Mouse (Mus musculus) cerebellum, postnatal 36 days (tissue): ENCODE results near the gene Ccdc120.
"Not testable (repeated sequence)": the region's sequence is repeated elsewhere in the genome, so short reads cannot be mapped to it uniquely, and the experiment has no call there.

Experiments
- DNase-seq, 2 experiments: peaks; one replicate each; pipeline ENCODE4 v3.0.0; 2021 to 2022; ENCODE audit warnings: mixed read lengths in 2 of 2

The Ccdc120 gene

DNA sequence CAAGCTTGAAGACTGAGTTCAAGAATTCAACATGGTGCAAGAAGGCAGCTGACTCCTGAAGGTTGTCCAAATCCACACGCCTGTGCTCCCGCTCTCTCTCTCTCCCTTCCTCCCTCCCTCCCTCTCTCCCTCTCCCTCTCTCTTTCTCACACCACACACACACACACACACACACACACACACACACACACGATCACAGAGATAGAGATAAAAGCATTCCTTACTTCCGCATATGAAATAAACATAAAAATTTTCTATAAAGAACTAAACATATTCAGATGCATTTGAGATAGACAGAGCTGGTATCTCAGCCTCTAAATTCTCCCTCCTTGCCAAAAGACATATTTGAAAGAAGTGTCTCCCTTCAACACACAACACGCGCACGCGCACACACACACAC, 5.3 kb downstream of the Ccdc120 start:
- DNase-seq: no peak

- no peak for DNase-seq
Measured at GRCm38 (mm10) chrX:7744940-7745339, 5.8 kb downstream of the Ccdc120 start.

DNA sequence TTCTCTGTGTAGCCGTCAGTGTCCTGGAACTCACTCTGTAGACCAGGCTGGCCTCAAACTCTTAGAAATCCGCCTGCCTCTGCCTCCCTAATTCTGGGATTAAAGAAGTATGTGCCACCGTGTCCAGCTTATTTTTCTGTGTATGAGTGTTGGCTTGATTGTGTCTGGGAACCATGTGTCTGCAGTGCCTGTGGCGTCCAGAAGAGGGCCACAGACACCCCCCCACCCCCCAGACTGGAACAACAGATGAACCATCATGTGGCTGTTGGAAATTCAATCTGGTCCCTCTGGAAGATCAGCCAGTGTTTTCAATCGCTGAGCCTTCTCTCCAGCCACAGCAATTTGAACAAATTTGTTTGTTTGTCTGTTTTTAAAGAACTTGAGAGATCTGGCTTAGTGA, 7.2 kb downstream of the Ccdc120 start:
- no peak for DNase-seq

DNA sequence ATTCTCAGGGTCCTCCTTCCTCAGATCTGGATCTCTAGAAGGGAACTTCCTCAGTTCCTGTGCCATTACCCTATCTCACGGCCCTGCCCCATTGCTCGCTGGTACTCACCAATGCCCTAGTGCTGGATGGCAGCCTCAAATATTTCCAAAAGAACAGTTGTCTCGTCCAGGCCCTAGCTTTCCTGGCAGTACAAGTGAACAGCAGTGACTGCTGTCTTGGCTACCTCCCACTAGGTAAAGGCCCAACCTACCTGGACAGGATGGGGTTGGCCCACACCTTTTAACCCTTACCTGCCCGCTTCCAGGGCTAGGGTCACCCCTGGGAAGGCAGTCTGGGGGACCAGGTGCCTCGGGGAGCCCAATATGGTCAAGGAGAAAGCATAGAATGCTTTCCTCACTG, 9.6 kb downstream of the Ccdc120 start:
- DNase-seq: peak; percentile 50 to 58

DNA sequence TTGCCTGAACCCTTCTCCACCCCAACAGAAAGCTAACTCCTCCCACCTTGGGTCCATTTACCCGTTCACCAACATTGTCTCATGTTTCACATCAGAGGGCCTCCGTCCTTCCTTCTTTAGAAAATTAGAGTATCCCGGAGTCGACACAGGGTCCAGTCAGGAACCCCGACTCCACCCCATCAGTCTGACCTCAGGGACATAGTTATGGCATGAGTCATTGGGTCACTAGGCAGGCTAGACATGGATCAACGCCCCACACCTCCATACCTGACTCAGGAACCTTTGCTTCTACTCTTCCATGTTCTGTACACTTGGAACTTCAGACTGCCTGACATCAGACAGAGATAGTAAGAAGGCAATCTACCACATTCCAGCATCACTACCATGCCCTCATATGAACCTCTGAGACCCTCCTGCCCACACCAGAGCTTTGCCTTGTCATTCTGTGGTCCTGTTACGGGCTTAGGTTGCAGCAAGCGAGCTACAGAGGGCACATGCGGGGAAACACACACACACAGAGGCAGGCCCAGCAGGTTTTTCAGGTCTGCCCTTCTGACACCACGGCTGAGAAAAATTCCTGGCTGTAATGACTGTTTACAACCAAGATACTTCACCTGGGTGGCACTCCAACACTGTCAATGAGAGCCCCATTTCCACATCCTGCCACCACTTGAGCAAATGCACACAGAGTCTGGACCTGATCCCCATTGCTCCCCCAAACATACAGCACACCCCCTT, 10.5 kb downstream of the Ccdc120 start:
- peak in 1 of 2 experiments; percentile 28 for DNase-seq

GRCm38 (mm10) chrX:7739336-7740081, 11.2 kb downstream of the Ccdc120 start:
- peak; percentile 87 to 90 for DNase-seq

GRCm38 (mm10) chrX:7733571-7734156, 17.0 kb downstream of the Ccdc120 start:
- DNase-seq: peak; percentile 46 to 66

DNA sequence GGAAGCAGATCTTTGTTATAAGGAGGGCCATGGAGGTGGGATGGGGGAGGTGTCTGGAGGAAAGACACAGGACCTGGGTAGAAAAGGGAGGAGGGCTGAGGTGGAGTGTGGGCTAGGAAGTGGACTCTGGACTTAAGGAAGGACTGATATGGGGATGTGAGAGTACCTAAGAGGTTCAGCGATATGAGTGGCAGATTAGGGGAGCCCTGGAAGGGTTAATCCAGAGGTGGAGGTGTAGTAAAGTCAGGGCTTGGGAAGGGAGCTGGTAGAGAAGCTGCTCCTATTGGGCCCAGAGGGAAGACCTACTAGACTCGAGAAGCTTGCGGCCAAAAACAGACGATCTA, 21.8 kb downstream of the Ccdc120 start:
- DNase-seq: no peak

- peak; percentile 75 to 78 for DNase-seq
Measured at GRCm38 (mm10) chrX:7728215-7728921, 22.3 kb downstream of the Ccdc120 start, which contains the start of gene Praf2. Gene Praf2 (plus strand): TSS chrX:7728439.

DNA sequence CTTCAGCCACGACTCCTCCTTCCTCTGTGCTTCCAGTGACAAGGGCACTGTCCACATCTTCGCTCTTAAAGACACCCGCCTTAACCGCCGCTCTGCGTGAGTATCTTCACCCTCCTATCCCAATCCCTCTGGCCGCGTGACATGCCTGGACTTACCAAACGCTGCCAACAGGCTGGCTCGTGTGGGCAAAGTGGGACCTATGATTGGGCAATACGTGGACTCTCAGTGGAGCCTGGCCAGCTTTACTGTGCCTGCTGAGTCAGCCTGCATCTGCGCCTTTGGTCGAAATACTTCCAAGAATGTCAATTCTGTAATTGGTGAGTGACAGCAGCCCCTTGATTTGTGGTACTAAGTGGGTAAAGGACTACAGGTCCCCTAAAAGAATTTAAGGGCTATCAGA, 23.5 kb downstream of the Ccdc120 start:
- no peak for DNase-seq

DNA sequence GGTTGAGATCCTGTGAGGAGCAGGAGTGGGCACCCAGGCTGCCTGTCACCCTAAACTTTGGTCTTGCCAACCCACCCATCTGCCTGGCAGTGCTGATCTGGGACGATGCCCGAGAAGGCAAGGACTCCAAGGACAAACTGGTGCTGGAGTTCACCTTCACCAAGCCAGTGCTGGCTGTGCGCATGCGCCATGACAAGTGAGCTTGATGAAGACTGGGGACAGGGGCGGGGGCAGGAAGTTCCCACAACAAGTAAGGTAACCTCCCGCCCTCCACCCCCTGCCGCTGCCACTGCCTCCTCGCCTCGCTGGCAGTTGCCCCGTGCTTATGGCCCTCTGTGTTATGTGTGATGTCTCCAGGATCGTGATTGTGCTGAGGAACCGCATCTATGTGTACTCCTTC, 24.9 kb downstream of the Ccdc120 start:
- DNase-seq: no peak

GRCm38 (mm10) chrX:7724135-7724534, 26.6 kb downstream of the Ccdc120 start:
- DNase-seq: no peak

GRCm38 (mm10) chrX:7722691-7723090, 28.0 kb downstream of the Ccdc120 start:
- no peak for DNase-seq

DNA sequence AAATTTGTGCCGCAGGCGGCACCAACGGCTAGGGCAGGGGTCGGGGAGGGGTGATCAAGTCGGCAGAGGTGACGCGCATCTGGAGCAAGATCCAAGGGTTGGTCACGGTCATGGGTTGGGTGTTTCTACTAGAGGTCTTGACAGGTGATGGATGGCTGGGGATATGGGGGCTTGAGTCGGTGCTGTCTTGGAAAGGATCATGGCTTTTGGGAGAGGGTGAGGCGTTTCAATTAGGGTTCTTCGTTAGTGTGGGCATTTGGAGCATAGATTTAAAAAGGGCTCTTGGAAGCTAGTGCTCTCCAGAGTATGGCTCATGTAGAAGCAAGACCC, 28.5 kb downstream of the Ccdc120 start:
- DNase-seq: no peak

DNA sequence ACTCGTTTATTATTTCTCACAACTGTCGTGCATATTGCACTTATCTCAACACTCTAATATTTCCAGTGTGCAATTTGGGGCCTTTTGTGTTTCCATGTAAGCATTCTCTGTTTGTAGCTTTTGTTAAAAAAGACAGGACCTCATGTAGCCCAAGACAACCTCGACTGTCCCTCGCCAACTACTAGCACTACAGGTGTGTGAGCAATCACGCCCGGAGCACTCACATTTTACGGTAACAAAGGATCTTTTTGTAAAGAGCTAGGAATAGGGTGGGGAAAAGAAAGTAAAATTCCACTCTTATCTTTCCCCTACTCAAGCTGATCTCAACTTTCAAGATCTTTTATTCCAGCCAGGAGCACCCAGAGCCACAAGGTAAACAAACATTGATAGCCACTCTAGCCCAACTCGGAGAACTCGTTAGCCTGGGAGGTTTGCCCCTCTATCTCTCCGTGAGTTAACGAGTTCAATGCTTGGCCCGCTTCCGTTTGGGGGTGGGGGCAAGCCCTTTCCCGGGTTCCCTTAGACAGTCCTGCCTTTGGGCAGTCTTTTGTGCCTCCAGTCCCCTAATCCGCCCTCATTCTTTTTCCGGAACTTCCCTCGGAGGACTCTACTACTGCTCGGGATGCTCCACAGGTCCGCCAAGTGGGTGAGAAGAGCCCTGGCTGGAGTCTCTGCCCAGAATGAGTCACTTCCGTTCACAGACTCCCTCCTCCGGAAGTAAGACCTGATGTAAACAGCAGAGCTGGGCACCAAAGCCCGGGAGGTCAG, 29.0 kb downstream of the Ccdc120 start, which contains the start of gene Gm45208:
Gene Gm45208, plus strand, starts transcription at position 732 of the 768 bp plus-strand sequence.
- peak; percentile 61 to 70 for DNase-seq

GRCm38 (mm10) chrX:7716058-7716457, 34.6 kb downstream of the Ccdc120 start:
- not testable (repeated sequence) for DNase-seq

DNA sequence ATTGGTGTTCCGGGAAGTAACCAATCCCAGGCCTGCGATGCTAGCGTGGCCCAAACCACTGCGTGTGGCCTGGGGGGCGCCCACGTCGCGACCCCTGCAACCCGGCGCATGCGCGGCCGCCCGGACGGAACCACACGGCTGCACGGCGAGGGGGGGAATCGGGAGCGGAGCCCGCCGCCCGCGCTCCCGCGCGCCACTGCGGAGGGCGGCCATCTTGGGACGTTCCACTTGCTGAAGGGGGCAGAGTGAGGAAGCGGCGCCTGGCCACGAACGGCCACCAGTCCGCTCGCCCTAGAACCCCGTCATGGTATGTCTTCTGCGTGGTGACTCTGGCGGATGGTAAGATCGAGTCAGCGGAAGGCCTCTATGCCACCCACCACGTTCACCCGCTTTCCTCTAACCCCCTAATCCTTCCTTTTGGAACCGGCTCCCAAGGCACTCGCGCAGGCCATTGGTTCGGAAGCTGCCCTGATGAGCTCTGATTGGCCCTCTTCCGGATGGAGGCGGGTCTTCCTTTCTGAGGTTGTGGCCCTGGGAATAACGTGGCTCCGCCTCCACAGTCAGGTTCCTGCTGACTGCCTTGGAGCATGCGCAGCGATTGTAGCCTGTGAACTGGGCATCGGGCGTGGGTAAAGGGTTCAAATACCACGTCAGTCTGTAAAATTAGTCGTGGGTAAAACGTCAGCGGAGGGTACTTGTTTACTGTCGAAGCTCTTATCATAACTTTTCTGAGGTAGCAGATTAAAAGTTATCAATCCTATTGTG, 36.4 kb downstream of the Ccdc120 start, which contains the start of gene Wdr45:
Gene Wdr45, plus strand, starts transcription at position 199 of the 765 bp plus-strand sequence.
- DNase-seq: peak; percentile 92

- DNase-seq: not testable (repeated sequence)
Measured at GRCm38 (mm10) chrX:7713764-7714134, 37.0 kb downstream of the Ccdc120 start.

- peak; percentile 76 to 82 for DNase-seq
Measured at GRCm38 (mm10) chrX:7696954-7697381, 53.7 kb downstream of the Ccdc120 start, which contains the start of gene Gpkow. Gene Gpkow (plus strand): TSS chrX:7697131.

DNA sequence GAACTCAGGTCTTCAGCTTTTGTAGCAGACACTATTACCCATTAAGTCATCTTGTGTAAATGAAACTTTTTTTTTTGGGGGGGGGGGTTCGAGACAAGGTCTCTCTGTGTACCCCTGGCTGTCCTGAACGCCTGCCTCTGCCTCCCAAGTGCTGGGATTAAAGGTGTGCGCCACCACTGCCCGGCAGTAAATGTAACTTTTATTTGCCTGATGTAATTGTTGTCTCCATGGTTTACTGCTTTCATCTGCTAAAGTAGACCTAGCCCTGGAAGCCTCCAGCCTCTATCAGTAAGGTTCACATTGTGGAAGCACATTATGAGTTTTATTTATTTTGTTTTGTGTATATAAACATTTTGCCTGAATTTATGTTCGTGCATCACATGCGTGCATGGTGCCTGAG, 54.2 kb downstream of the Ccdc120 start:
- no peak for DNase-seq

GRCm38 (mm10) chrX:7692862-7693261, 57.8 kb downstream of the Ccdc120 start:
- DNase-seq: peak; percentile 24 to 28
